Mouse (Mus musculus): ENCODE results near the gene Serpinb1a. TPM values are rescaled to one million over a fixed set of nuclear protein-coding genes. Genes with fewer than 3 reads are reported as not detected.
A peak's percentile ranks its signal among the peaks of the same experiment; 100 is the strongest.
"Not testable (repeated sequence)": the region's sequence is repeated elsewhere in the genome, so short reads cannot be mapped to it uniquely, and the experiment has no call there.

Serpinb1a gene
- total RNA-seq (2021), result 1 to 10 TPM; 1.8 to 3.5 TPM

DNA sequence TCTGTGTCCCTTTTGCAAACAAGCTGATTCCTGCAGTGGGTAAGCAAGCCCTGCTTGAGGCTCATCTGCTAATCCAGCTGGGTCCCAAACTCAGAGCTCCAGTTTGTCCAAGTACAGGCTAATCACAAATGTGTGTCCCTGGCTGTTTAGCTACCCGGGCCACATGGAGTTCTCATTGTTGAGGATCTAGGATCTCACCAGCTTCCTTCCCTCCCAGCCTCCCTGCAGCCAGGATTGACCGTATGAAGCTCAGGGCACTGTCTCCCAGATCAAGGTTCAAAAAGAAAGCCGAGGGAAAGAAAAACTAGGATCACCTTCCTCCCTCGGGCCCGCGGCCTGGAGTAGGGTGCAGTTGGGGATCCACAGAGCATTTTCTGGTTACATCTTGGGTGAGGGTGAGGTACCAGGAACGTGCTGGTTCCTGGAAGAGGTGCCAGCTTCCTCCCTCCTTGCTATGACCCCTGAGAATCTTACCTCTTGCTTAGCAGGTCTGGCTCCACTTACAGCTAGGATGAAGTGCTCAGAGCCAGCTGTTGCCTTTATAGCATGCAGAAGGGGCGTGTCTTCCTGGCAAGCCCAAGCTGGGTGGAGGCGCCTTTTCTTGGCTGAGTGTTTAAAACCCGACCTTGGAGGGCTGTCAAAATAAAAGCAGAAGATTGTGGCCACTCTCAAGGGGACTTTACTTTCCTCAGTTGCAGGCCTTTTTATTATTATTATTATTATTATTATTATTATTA lies at the start of gene Serpinb1a:
Gene Serpinb1a (minus strand): TSS at position 518 of the 737 bp plus-strand sequence.
- DNase-seq (ENCODE audit: extremely low spot score in 1 of 2, low spot score in 1 of 2), result no peak

GRCm38 (mm10) chr13:32900639-32901038 lies 49.7 kb upstream of the Serpinb1a start:
- DNase-seq (ENCODE audit: extremely low spot score in 1 of 2, low spot score in 1 of 2), result peak in 1 of 2 experiments; percentile 20

GRCm38 (mm10) chr13:32899114-32899513 lies 48.1 kb upstream of the Serpinb1a start:
- not testable (repeated sequence) for DNase-seq (ENCODE audit: extremely low spot score in 1 of 2, low spot score in 1 of 2)

GRCm38 (mm10) chr13:32898111-32898510 lies 47.1 kb upstream of the Serpinb1a start, which contains the start of gene Serpinb1c:
Gene Serpinb1c (minus strand): TSS chr13:32898211.
- DNase-seq (ENCODE audit: extremely low spot score in 1 of 2, low spot score in 1 of 2), result no peak

DNA sequence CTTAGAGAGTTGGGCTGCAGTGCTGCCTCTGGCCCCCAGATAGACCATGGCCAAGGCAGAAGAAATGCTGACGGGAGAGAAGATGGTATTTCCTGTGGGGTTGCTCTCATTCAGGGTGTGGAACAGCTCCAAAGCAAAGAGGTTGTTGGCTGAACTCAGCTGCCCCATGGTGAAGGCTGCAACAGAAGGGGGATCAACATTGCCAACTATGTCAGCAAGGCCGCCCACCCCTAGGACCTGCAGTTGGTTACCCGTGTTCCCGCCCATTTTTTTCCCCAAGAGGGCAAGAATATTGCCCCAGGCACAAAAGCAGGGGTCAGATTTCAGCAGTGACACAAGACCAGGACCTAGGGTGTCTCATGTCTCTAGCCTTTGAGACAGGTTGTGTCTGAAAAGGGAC lies 45.9 kb upstream of the Serpinb1a start:
- no peak for DNase-seq (ENCODE audit: extremely low spot score in 1 of 2, low spot score in 1 of 2)

- no peak for DNase-seq (ENCODE audit: extremely low spot score in 1 of 2, low spot score in 1 of 2)
These were observed 33.8 kb upstream of the Serpinb1a start for GRCm38 (mm10) chr13:32884755-32885154.

- no peak for DNase-seq (ENCODE audit: extremely low spot score in 1 of 2, low spot score in 1 of 2)
These were observed 22.9 kb upstream of the Serpinb1a start for GRCm38 (mm10) chr13:32873862-32874261.

DNA sequence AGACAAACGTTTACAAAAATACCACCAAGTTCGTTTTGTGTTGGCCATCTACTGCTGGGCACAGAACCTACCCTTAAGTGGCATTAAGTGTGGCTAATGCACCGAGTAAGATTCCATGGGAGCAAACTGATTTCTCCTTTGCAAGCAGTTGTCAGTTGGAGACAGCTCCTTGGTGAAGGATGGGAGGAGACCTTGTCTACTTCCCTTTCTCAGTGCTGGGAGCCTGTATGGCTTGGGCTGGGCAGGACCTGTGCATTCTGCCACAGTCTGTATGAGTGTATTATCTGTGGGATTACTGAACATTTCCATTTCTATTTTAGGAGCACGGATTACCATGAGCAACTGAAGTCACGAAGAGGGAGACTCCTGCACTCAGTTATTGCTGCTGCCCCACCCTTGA lies 17.9 kb upstream of the Serpinb1a start:
- no peak for DNase-seq (ENCODE audit: extremely low spot score in 1 of 2, low spot score in 1 of 2)

GRCm38 (mm10) chr13:32868233-32868632 lies 17.2 kb upstream of the Serpinb1a start:
- DNase-seq (ENCODE audit: extremely low spot score in 1 of 2, low spot score in 1 of 2), result not testable (repeated sequence)

- no peak for DNase-seq (ENCODE audit: extremely low spot score in 1 of 2, low spot score in 1 of 2)
These were observed 16.0 kb upstream of the Serpinb1a start for GRCm38 (mm10) chr13:32867030-32867429.

GRCm38 (mm10) chr13:32866484-32866883 lies 15.5 kb upstream of the Serpinb1a start:
- DNase-seq (ENCODE audit: extremely low spot score in 1 of 2, low spot score in 1 of 2), result peak; percentile 54 to 85

- DNase-seq (ENCODE audit: extremely low spot score in 1 of 2, low spot score in 1 of 2), result no peak
These were observed 14.6 kb upstream of the Serpinb1a start for GRCm38 (mm10) chr13:32865591-32865990.

DNA sequence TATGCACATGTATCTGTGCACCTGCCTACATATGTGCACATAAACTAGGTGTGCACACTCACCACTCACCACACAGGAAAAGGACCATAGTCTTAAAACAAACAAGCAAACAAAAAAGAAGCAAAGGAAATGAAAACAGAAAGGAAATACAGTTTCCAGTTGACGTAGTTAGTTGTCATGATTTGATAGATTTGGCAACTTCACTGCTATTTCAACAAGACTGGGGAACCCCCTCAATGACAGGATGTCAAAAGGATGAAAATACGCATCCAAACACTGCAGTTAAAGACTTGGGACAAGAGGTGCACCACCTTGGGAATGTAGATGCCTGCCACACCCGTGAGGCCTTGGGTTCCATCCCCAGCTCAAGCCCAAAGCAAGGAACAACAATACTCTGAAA lies 13.5 kb upstream of the Serpinb1a start:
- DNase-seq (ENCODE audit: extremely low spot score in 1 of 2, low spot score in 1 of 2), result not testable (repeated sequence)

DNA sequence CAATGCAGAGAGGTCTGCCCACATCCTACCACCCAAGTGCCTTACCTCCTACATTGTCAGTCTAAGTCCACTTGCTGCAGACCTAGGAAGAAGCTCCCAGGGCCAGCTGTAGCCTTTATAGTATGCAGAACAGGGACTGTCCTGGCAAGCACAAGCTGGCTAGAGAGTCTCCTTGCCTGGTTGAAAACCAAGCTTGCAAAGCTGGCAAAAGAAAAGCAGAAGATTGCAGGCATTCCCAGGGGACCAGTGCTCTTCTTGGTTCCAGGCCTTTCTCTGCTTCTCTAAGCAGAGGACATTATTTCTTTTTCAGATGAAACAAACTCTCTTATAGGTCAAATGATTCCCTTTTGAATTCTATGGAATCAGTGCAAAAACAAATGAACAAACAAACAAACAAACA lies 12.5 kb upstream of the Serpinb1a start:
- no peak for DNase-seq (ENCODE audit: extremely low spot score in 1 of 2, low spot score in 1 of 2)

- DNase-seq (ENCODE audit: extremely low spot score in 1 of 2, low spot score in 1 of 2), result no peak
These were observed 9.8 kb upstream of the Serpinb1a start for GRCm38 (mm10) chr13:32860821-32861220.

- no peak for DNase-seq (ENCODE audit: extremely low spot score in 1 of 2, low spot score in 1 of 2)
These were observed 2.1 kb upstream of the Serpinb1a start for GRCm38 (mm10) chr13:32853073-32853472.

- DNase-seq (ENCODE audit: extremely low spot score in 1 of 2, low spot score in 1 of 2), result no peak
These were observed 1.6 kb upstream of the Serpinb1a start for GRCm38 (mm10) chr13:32852539-32852938.

DNA sequence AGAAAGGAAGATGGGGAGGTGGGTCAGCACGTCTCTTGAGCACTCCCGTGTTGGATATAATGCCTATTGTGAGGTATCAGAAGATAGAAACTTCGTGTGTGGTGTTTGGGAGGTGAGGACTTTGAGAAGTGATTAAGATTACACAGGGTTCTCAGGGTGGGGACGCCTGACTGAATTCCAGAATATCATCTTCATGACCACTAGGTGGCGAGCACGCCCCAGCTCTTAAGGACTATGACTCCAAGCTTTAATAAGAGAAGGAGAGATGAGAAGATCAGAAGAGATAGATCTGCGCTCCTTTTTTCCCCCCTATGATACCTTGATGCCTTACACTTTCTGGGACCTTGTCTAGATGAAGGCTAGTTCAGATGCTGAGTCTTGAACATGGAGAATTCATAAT lies 982 bp upstream of the Serpinb1a start:
- DNase-seq (ENCODE audit: extremely low spot score in 1 of 2, low spot score in 1 of 2), result peak in 1 of 2 experiments; percentile 49

- DNase-seq (ENCODE audit: extremely low spot score in 1 of 2, low spot score in 1 of 2), result no peak
These were observed 829 bp downstream of the Serpinb1a start for GRCm38 (mm10) chr13:32850156-32850555.

DNA sequence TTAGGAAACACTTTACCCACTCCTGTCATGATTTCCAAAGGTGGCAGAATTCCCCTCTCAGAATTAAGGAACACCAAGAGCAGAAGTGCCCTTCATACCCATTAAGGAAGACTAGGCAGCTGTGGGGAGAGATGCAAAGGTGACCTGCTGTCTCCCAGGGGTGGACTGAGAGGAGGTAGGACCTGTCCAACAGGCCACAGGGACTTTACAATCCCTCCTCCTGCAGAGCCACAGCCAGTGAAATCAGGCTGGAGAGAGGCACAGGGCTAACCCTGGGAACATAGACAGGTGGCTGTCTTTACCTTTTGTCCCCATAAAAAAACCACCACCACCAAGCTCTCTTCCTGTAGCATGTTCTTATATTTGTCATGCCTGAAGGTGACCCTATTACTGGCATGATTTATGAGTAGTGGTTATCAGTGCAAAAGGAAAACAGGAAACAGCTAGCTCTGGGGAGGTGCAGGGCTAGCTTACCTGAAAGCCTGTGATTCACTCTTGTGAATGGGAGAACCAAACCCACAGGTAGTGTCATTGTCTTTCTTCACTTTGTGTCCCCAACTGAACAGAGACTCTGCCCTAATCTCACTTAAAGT lies 1.4 kb downstream of the Serpinb1a start:
- no peak for DNase-seq (ENCODE audit: extremely low spot score in 1 of 2, low spot score in 1 of 2)

- no peak for DNase-seq (ENCODE audit: extremely low spot score in 1 of 2, low spot score in 1 of 2)
These were observed 1.9 kb downstream of the Serpinb1a start for GRCm38 (mm10) chr13:32849092-32849491.

DNA sequence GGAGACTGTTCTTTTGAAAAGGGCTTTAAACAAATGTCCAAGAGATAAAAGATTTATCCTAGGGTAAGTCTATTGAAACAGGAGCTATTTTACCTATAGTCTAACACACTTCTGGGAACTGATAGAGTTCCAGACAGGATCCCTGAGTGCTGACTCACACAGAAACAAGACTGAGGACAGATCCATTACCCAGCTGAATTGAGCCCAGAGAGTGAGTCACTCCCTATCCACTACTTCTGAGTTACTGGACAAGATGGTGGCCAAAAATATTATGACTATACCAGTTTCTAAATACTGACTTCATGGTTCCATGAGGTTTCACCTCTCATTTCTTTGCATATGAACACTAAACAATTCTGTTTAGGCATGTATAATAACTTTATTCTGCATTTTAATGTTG lies 4.8 kb downstream of the Serpinb1a start:
- no peak for DNase-seq (ENCODE audit: extremely low spot score in 1 of 2, low spot score in 1 of 2)
